Mouse (Mus musculus): ENCODE measurements at regions not wholly inside any gene's neighbourhood (a gene's known extent, or its start where the extent isn't known, plus 50 kb on each side); places are given as distances from the start of the nearest gene placed in this dataset.
A peak's percentile ranks its signal among the peaks of the same experiment; 100 is the strongest.

DNA sequence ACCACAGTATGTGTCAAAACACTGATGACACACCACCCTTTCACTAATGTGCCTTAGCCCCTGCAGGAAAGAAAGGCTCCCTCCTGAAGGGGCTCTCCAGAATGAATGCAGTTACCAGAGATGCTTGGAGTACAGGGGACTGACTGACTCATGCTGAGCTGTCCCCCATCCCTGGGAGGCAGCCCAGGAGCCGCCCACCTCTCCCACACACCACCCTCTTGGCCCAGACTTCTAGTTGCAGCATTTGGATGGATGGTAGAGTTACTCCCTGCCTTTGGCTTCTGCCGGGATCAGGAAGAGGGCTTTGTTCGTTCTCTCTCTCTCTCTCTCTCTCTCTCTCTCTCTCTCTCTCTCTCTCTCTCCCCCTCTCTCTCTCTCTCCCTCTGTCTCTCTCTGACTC is 53.4 kb upstream of the Jun start:
- Histone ChIP-seq H3K27ac (ENCODE audit: insufficient read depth, low read depth) (no peak overlapping the region), H3K79me2 (replicated peaks; ENCODE audit: control insufficient read depth, extremely low read depth, insufficient read depth, poor library complexity, severe bottlenecking) (no peaks in the 10 kb centered on the region), H3K36me3 (replicated peaks in 1 of 2; ENCODE audit: control insufficient read depth in 1 of 2, insufficient read depth in 1 of 2, low read length in 1 of 2) (no peaks in the 10 kb centered on the region), H3K4me2 (ENCODE audit: insufficient read depth, low read depth, poor library complexity, severe bottlenecking) (peak overlapping the region; percentile 51; the same call in 1 of the 2 replicates), H3K27me3 (replicated peaks) (no peaks in the 10 kb centered on the region), H3K4me3 (replicated peaks in 1 of 3; ENCODE audit: low read depth in 2 of 3, low read length in 2 of 3, poor library complexity in 1 of 3) (no peak overlapping the region), H3K9ac (ENCODE audit: insufficient read depth, low read depth) (no peak overlapping the region), H3K4me1 (ENCODE audit: control insufficient read depth in 1 of 2, insufficient read depth in 2 of 2) (peaks cover 5 to 21% of the 10 kb centered on the region in 2 experiments; a peak in 3 of 4 replicates), H3K9me3 (replicated peaks; ENCODE audit: low read length) (peaks cover 3% of the 10 kb centered on the region)
- no peak for DNase-seq (ENCODE audit: extremely low read depth)
- TF ChIP-seq POLR2AphosphoS2 (IDR thresholded peaks at IDR 0.05; ENCODE audit: low read depth, low read length) (no peak), E2F4 (IDR thresholded peaks at IDR 0.05; ENCODE audit: insufficient replicate concordance, low read depth, low read length) (no peak), BHLHE40 (IDR thresholded peaks at IDR 0.05; ENCODE audit: low read depth, low read length) (no peak), IRF4 (IDR thresholded peaks at IDR 0.05; ENCODE audit: low read depth, low read length) (no peak), ETS1 (conservative IDR thresholded peaks at IDR 0.05; ENCODE audit: low read depth, low read length) (no peak), NELFE (IDR thresholded peaks at IDR 0.05; ENCODE audit: low read depth, low read length) (no peak), ZMIZ1 (IDR thresholded peaks at IDR 0.05; ENCODE audit: low read depth, low read length) (no peak), MAFK (IDR thresholded peaks at IDR 0.05; ENCODE audit: insufficient replicate concordance, low read length) (no peak), MAZ (IDR thresholded peaks at IDR 0.05; ENCODE audit: low read depth, low read length) (no peak), TCF12 (IDR thresholded peaks at IDR 0.05; ENCODE audit: low read depth, low read length) (no peak)
- dilution Hi-C loops (cut with MboI; ENCODE audit: extremely low pct_ligation_motif_present, extremely low pct_unique_long_range_greater_than_20kb, low sequenced_read_pairs), result no loop called here
- in situ Hi-C loops (cut with MboI; ENCODE audit: low pct_ligation_motif_present, low pct_unique_long_range_greater_than_20kb, low sequenced_read_pairs), result no loop called here

- no peaks in the 10 kb centered on the region for H3K36me3 ChIP-seq (replicated peaks in 1 of 2; ENCODE audit: control insufficient read depth in 1 of 2, insufficient read depth in 1 of 2, low read length in 1 of 2)
- dilution Hi-C loops (cut with MboI; ENCODE audit: extremely low pct_ligation_motif_present, extremely low pct_unique_long_range_greater_than_20kb, low sequenced_read_pairs), result no loop called here
- H3K27me3 ChIP-seq (replicated peaks), result no peaks in the 10 kb centered on the region
- H3K4me3 ChIP-seq (replicated peaks in 1 of 3; ENCODE audit: low read depth in 2 of 3, low read length in 2 of 3, poor library complexity in 1 of 3), result peak overlapping the region in 1 of 3 experiments; percentile 15
- in situ Hi-C loops (cut with MboI; ENCODE audit: low pct_ligation_motif_present, low pct_unique_long_range_greater_than_20kb, low sequenced_read_pairs), result no loop called here
- peaks cover 3% of the 10 kb centered on the region for H3K9me3 ChIP-seq (replicated peaks; ENCODE audit: low read length)
- no peaks in the 10 kb centered on the region for H3K79me2 ChIP-seq (replicated peaks; ENCODE audit: control insufficient read depth, extremely low read depth, insufficient read depth, poor library complexity, severe bottlenecking)
- peak overlapping the region; percentile 51 for H3K4me2 ChIP-seq (ENCODE audit: insufficient read depth, low read depth, poor library complexity, severe bottlenecking)
- no peak for TF ChIP-seq CTCF (conservative IDR thresholded peaks at IDR 0.05 in 1 of 2, IDR thresholded peaks at IDR 0.05 in 1 of 2; ENCODE audit: low read depth in 2 of 2, low read length in 2 of 2)
- peak; percentile 62 for TF ChIP-seq NRF1 (IDR thresholded peaks at IDR 0.05; ENCODE audit: low read depth, low read length)
- TF ChIP-seq EP300 (IDR thresholded peaks at IDR 0.05; ENCODE audit: low read length), result no peak
- DNase-seq (ENCODE audit: extremely low read depth), result peak; percentile 49
- peaks cover 5 to 21% of the 10 kb centered on the region in 2 experiments; a peak in 3 of 4 replicates for H3K4me1 ChIP-seq (ENCODE audit: control insufficient read depth in 1 of 2, insufficient read depth in 2 of 2)
- peak overlapping the region; percentile 17; the same call in 1 of the 2 replicates for H3K9ac ChIP-seq (ENCODE audit: insufficient read depth, low read depth)
- H3K27ac ChIP-seq (ENCODE audit: insufficient read depth, low read depth), result no peak overlapping the region
Observed at GRCm38 (mm10) chr4:95105926-95106622, 54.1 kb upstream of the Jun start.
